Mouse (Mus musculus): ENCODE data around the gene Tbc1d4.

GRCm38 (mm10) chr14:101500826-101501225, 108.2 kb downstream of the Tbc1d4 start:
- no peak for TF ChIP-seq CTCF (IDR thresholded peaks at IDR 0.05; ENCODE audit: low read depth, low read length)
- TF ChIP-seq POLR2A (IDR thresholded peaks at IDR 0.05; ENCODE audit: extremely low read depth, insufficient read depth, low read length): no peak
